Mouse (Mus musculus): Measurements from ENCODE around the gene Nrde2.

DNA sequence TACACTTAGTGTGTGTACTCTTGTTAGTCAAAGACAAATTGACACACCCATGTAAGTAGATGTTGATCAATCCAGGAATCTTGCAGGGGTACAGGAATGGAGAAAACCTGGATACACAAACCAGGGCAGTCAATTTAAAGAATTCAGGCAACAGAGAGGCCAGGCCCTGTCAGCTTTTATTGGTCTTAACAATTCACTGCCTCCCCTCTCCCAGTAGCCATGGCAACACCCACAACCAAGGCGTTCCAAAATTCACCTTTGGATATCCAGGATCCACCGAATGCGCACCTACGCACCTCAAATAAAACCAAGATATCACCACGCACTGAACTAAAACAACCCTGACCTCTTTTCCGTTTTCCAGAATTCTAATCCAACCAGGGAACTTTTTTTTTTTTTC lies 26.9 kb upstream of the Nrde2 start:
- no peak for TF ChIP-seq CTCF (IDR thresholded peaks at IDR 0.05; ENCODE audit: insufficient read depth, low read length)
- no peak for TF ChIP-seq POLR2A (IDR thresholded peaks at IDR 0.05; ENCODE audit: borderline replicate concordance, extremely low read depth, low read depth, low read length)

Data from lung, adult 2 months (tissue).